Comparison of ENCODE assay signal across 27 mouse cellular contexts in genomic region chr9:64278665-64279310, GRCm38 (mm10). TPM values are rescaled to one million over a fixed set of nuclear protein-coding genes. Genes with fewer than 3 reads are reported as not detected.
DNase-seq lines count a peak whose midpoint lies in the region; ATAC-seq and TF ChIP-seq lines count a peak whose summit lies in the region.
"Had no signal": no experiment of that assay in that cellular context is flagged by ENCODE, and none has a peak within 500 bp of the region (broad histone marks: within the 10 kb centered on the region; RNA-seq: fewer than 3 reads in every experiment).

No protein-coding gene starts in this region.

- no peak for TF ChIP-seq POLR2A in MEL (IDR thresholded peaks at IDR 0.05; ENCODE audit: control insufficient read depth in 1 of 2, insufficient read depth in 1 of 2, low read depth in 1 of 2, low read length in 2 of 2, poor library complexity in 1 of 2)

- peaks cover 5% of the 10 kb centered on the region; the same call in 1 of the 2 replicates for H3K4me1 ChIP-seq in kidney, postnatal 0 days (replicated peaks; ENCODE audit: insufficient read depth, low read length)
- H3K4me1 ChIP-seq in kidney, embryonic 15.5 days: peaks cover 11% of the 10 kb centered on the region
- peaks cover 3 to 11% of the 10 kb centered on the region in 2 experiments; a peak in 2 of 4 replicates for H3K4me1 ChIP-seq in MEL (ENCODE audit: control insufficient read depth in 1 of 2, insufficient read depth in 2 of 2, low read length in 2 of 2)
- H3K4me1 ChIP-seq in hindbrain, embryonic 14.5 days (replicated peaks; ENCODE audit: control insufficient read depth, insufficient read depth, low read length): peaks cover 6% of the 10 kb centered on the region; the same call in 1 of the 2 replicates

- 92% methylated on average over 6 of the region's 6 CpGs for WGBS in kidney, postnatal 0 days
- 97% methylated on average over 6 of the region's 6 CpGs for WGBS in kidney, embryonic 15.5 days
- WGBS in hindbrain, embryonic 14.5 days: 97% methylated on average over 6 of the region's 6 CpGs

- TF ChIP-seq EP300 in MEL (IDR thresholded peaks at IDR 0.05; ENCODE audit: low read depth in 1 of 2, low read length in 2 of 2): no peak

- no peak for TF ChIP-seq RAD21 in MEL (IDR thresholded peaks at IDR 0.05; ENCODE audit: low read depth, low read length)

- peaks cover 19% of the 10 kb centered on the region for H3K79me2 ChIP-seq in MEL (ENCODE audit: control insufficient read depth, insufficient read depth, low read length, poor library complexity)

- no peaks in the 10 kb centered on the region for H3K27me3 ChIP-seq in kidney, postnatal 0 days (ENCODE audit: insufficient read depth, low read length)
- H3K27me3 ChIP-seq in kidney, embryonic 15.5 days: no peaks in the 10 kb centered on the region
- no peaks in the 10 kb centered on the region for H3K27me3 ChIP-seq in MEL (ENCODE audit: control insufficient read depth in 1 of 2, insufficient read depth in 2 of 2, low read length in 2 of 2)
- H3K27me3 ChIP-seq in splenic B cell, adult 2 months (ENCODE audit: control insufficient read depth, insufficient read depth, low read length, poor library complexity, severe bottlenecking): no peaks in the 10 kb centered on the region
- no peaks in the 10 kb centered on the region for H3K27me3 ChIP-seq in hindbrain, embryonic 14.5 days (ENCODE audit: control insufficient read depth, insufficient read depth, low read length)
- H3K27me3 ChIP-seq: heart, embryonic 13.5 days; hindbrain, embryonic 12.5 days; liver, embryonic 12.5 days; megakaryocyte, embryonic 14.5 days had no signal

- no peak overlapping the region for H3K27ac ChIP-seq in kidney, postnatal 0 days
- no peak overlapping the region for H3K27ac ChIP-seq in kidney, embryonic 15.5 days
- H3K27ac ChIP-seq in MEL (ENCODE audit: control insufficient read depth, low read depth, low read length): no peak overlapping the region
- no peak overlapping the region for H3K27ac ChIP-seq in hindbrain, embryonic 14.5 days
- H3K27ac ChIP-seq: forebrain, embryonic 10.5 days; heart, adult 2 months; heart, embryonic 13.5 days; hindbrain, embryonic 12.5 days; liver, embryonic 12.5 days had no signal

- H3K4me3 ChIP-seq in kidney, postnatal 0 days (replicated peaks; ENCODE audit: low read depth, low read length): no peak overlapping the region
- no peak overlapping the region for H3K4me3 ChIP-seq in kidney, embryonic 15.5 days (replicated peaks)
- no peak overlapping the region for H3K4me3 ChIP-seq in MEL (ENCODE audit: control insufficient read depth in 1 of 2, insufficient read depth in 1 of 2, low read depth in 2 of 2, low read length in 2 of 2)
- no peak overlapping the region for H3K4me3 ChIP-seq in hindbrain, embryonic 14.5 days (replicated peaks; ENCODE audit: low read length)
- H3K4me3 ChIP-seq: forebrain, embryonic 10.5 days; heart, adult 2 months; heart, embryonic 13.5 days; hindbrain, embryonic 12.5 days; liver, embryonic 12.5 days; megakaryocyte, embryonic 14.5 days had no signal

- no peak for ATAC-seq in kidney, postnatal 0 days (replicated peaks; ENCODE audit: low FRiP score, low read depth)
- ATAC-seq in kidney, embryonic 15.5 days (replicated peaks; ENCODE audit: low FRiP score): no peak
- ATAC-seq in hindbrain, embryonic 14.5 days (ENCODE audit: low FRiP score): no peak
- ATAC-seq: forebrain, postnatal 0 days; inflammation-experienced regulatory T-cells, adult 6 months; liver, embryonic 12.5 days; midbrain, embryonic 16.5 days had no signal

- no peak overlapping the region for H3K9ac ChIP-seq in kidney, postnatal 0 days (ENCODE audit: low read depth, low read length)
- no peak overlapping the region for H3K9ac ChIP-seq in kidney, embryonic 15.5 days
- no peak overlapping the region for H3K9ac ChIP-seq in MEL (ENCODE audit: control insufficient read depth, low read depth, low read length, poor library complexity, severe bottlenecking)
- no peak overlapping the region for H3K9ac ChIP-seq in hindbrain, embryonic 14.5 days
- H3K9ac ChIP-seq: forebrain, postnatal 0 days; heart, embryonic 13.5 days; hindbrain, embryonic 12.5 days; liver, embryonic 12.5 days; lung, embryonic 14.5 days had no signal

- no peaks in the 10 kb centered on the region for H3K9me3 ChIP-seq in kidney, postnatal 0 days (replicated peaks; ENCODE audit: low read length)
- no peaks in the 10 kb centered on the region for H3K9me3 ChIP-seq in kidney, embryonic 15.5 days (replicated peaks)
- no peaks in the 10 kb centered on the region for H3K9me3 ChIP-seq in MEL (replicated peaks; ENCODE audit: insufficient read depth, low read length)
- no peaks in the 10 kb centered on the region for H3K9me3 ChIP-seq in hindbrain, embryonic 14.5 days (ENCODE audit: control insufficient read depth, low read length)
- H3K9me3 ChIP-seq: forebrain, embryonic 10.5 days; G1E; heart, embryonic 13.5 days; hindbrain, embryonic 12.5 days; liver, embryonic 12.5 days; megakaryocyte, embryonic 14.5 days had no signal

- no peak overlapping the region for H3K4me2 ChIP-seq in kidney, postnatal 0 days (ENCODE audit: low read length)
- no peak overlapping the region for H3K4me2 ChIP-seq in kidney, embryonic 15.5 days
- H3K4me2 ChIP-seq in hindbrain, embryonic 14.5 days (replicated peaks): no peak overlapping the region
- H3K4me2 ChIP-seq: heart, embryonic 13.5 days; hindbrain, embryonic 12.5 days; liver, embryonic 12.5 days; lung, embryonic 14.5 days had no signal

- peak; percentile 13; the same call in 1 of the 2 replicates for TF ChIP-seq CTCF in kidney, postnatal 0 days (IDR thresholded peaks at IDR 0.05; ENCODE audit: low read depth)
- peak in 2 of 3 experiments; percentile 9 to 29; a peak in 3 of 6 replicates for TF ChIP-seq CTCF in MEL (IDR thresholded peaks at IDR 0.05 in 2 of 3, conservative IDR thresholded peaks at IDR 0.05 in 1 of 3; ENCODE audit: control insufficient read depth in 1 of 3, insufficient read depth in 1 of 3, low read depth in 2 of 3, low read length in 3 of 3, poor library complexity in 1 of 3, severe bottlenecking in 1 of 3)

- no peaks in the 10 kb centered on the region for H3K36me3 ChIP-seq in kidney, postnatal 0 days (ENCODE audit: insufficient read depth, low read length)
- no peaks in the 10 kb centered on the region; the same call in 1 of the 2 replicates for H3K36me3 ChIP-seq in kidney, embryonic 15.5 days
- H3K36me3 ChIP-seq in MEL (ENCODE audit: control insufficient read depth in 1 of 2, insufficient read depth in 2 of 2, low read length in 2 of 2): peaks cover 0 to 13% of the 10 kb centered on the region in 2 experiments; a peak in 2 of 4 replicates
- no peaks in the 10 kb centered on the region for H3K36me3 ChIP-seq in splenic B cell, adult 2 months (ENCODE audit: control insufficient read depth, insufficient read depth, low read length, poor library complexity, severe bottlenecking)
- no peaks in the 10 kb centered on the region for H3K36me3 ChIP-seq in hindbrain, embryonic 14.5 days (replicated peaks; ENCODE audit: control insufficient read depth, insufficient read depth)
- H3K36me3 ChIP-seq: heart, embryonic 13.5 days; hindbrain, embryonic 12.5 days had no signal

- no peak for DNase-seq in kidney, postnatal 0 days (ENCODE audit: low spot score)
- DNase-seq in 416B (ENCODE audit: low read depth): peak; percentile 70
- peak; percentile 33 for DNase-seq in MEL (ENCODE audit: low read depth, low spot score)
- peak; percentile 17 for DNase-seq in splenic B cell, adult 2 months (ENCODE audit: low read depth, low spot score)
- DNase-seq in hindbrain, embryonic 14.5 days (ENCODE audit: low spot score): no peak
- no peak for DNase-seq in kidney, postnatal 4 days
- DNase-seq: cerebellum, adult 11-12 months; cerebellum, postnatal 10 days; forebrain, postnatal 0 days; gastrocnemius, postnatal 36 days; heart, adult 2 months; heart, postnatal 14 days; kidney, adult 18-20 months; kidney, postnatal 10 days; lung, embryonic 14.5 days; lung, postnatal 36 days; thymus, adult 2 months; thymus, postnatal 4 days had no signal

TF ChIP-seq in MEL, 35 proteins besides CTCF, POLR2A, EP300 and RAD21:
- TF ChIP-seq NELFE (IDR thresholded peaks at IDR 0.05; ENCODE audit: low read depth, low read length) (no peak), CHD1 (IDR thresholded peaks at IDR 0.05; ENCODE audit: low read depth, low read length) (no peak), MEF2A (IDR thresholded peaks at IDR 0.05; ENCODE audit: extremely low read depth, insufficient replicate concordance, low read depth, low read length, poor library complexity, severe bottlenecking) (no peak), BHLHE40 (IDR thresholded peaks at IDR 0.05; ENCODE audit: borderline replicate concordance, low read depth, low read length) (no peak), TBP (IDR thresholded peaks at IDR 0.05; ENCODE audit: low read depth, low read length) (0 out of 2 replicates have a peak, but pooled peaks have one; percentile 38), SMC3 (IDR thresholded peaks at IDR 0.05; ENCODE audit: low read depth, low read length) (no peak), MAZ (IDR thresholded peaks at IDR 0.05; ENCODE audit: low read depth, low read length) (no peak)
TF ChIP-seq in MEL: peak in this region for 1.

RNA-seq across cellular contexts. Expression of gene Tipin, which starts 2.6 kb away (rescaled TPM):
- 168 and 193 TPM in 2 replicates for polyA plus RNA-seq in kidney, postnatal 0 days (2015; fragmentation: Nextera tagmentation; extraction: Ambion mirVana)
- polyA plus RNA-seq in kidney, embryonic 15.5 days (2015; fragmentation: Nextera tagmentation; extraction: Ambion mirVana): 245 and 252 TPM in 2 replicates
- 176 and 189 TPM in 2 replicates for total RNA-seq in MEL (2012; rRNA removed)
- 100 to 1,000 TPM in 1 of 2 experiments, not detected in 1; 128 TPM for polyA plus RNA-seq in MEL (2012; ENCODE audit: insufficient read depth in 1 of 2, insufficient read length in 2 of 2, low read depth in 1 of 2, low replicate concordance in 2 of 2, missing spikeins in 1 of 2)
- polyA plus RNA-seq in hindbrain, embryonic 14.5 days (2014; fragmentation: Nextera tagmentation; extraction: Ambion mirVana): 71.8 and 73.3 TPM in 2 replicates

RNA-seq across cellular contexts. Expression of gene Map2k1, which starts 25.4 kb away (rescaled TPM):
- polyA plus RNA-seq in kidney, postnatal 0 days (2015; fragmentation: Nextera tagmentation; extraction: Ambion mirVana): 81.6 and 82.7 TPM in 2 replicates
- polyA plus RNA-seq in kidney, embryonic 15.5 days (2015; fragmentation: Nextera tagmentation; extraction: Ambion mirVana): 80.4 and 81.7 TPM in 2 replicates
- total RNA-seq in MEL (2012; rRNA removed): 29.2 and 40.4 TPM in 2 replicates
- polyA plus RNA-seq in MEL (2012; ENCODE audit: insufficient read depth in 1 of 2, insufficient read length in 2 of 2, low read depth in 1 of 2, low replicate concordance in 2 of 2, missing spikeins in 1 of 2): 10 to 100 TPM in 1 of 2 experiments, not detected in 1; 48.0 TPM
- polyA plus RNA-seq in hindbrain, embryonic 14.5 days (2014; fragmentation: Nextera tagmentation; extraction: Ambion mirVana): 66.4 and 74.4 TPM in 2 replicates

RNA-seq across cellular contexts. Expression of gene Uchl4, which starts 43.8 kb away (rescaled TPM):
- 1.3 and 2.0 TPM in 2 replicates for polyA plus RNA-seq in kidney, postnatal 0 days (2015; fragmentation: Nextera tagmentation; extraction: Ambion mirVana)
- 2.9 and 3.0 TPM in 2 replicates for polyA plus RNA-seq in kidney, embryonic 15.5 days (2015; fragmentation: Nextera tagmentation; extraction: Ambion mirVana)
- total RNA-seq in MEL (2012; rRNA removed): 0.27 and 0.42 TPM in 2 replicates
- polyA plus RNA-seq in MEL (2012; ENCODE audit: insufficient read depth in 1 of 2, insufficient read length in 2 of 2, low read depth in 1 of 2, low replicate concordance in 2 of 2, missing spikeins in 1 of 2): 1 to 10 TPM in 1 of 2 experiments, not detected in 1; 7.4 TPM
- polyA plus RNA-seq in hindbrain, embryonic 14.5 days (2014; fragmentation: Nextera tagmentation; extraction: Ambion mirVana): 2.7 and 2.8 TPM in 2 replicates
- total RNA-seq: forebrain, postnatal 0 days had no signal
- polyA plus RNA-seq: G1E; thymus, adult 2 months had no signal

Comparison
In these comparisons a context has a peak if more than half of its experiments do, and no peak if none do; other contexts are left out.
1. DNase-seq: peak in 416B (single experiment), MEL (single experiment) and splenic B cell, adult 2 months (single experiment); none in kidney, postnatal 0 days (single experiment), hindbrain, embryonic 14.5 days (single experiment) and kidney, postnatal 4 days (0 of 2).